In the genomic region with DNA sequence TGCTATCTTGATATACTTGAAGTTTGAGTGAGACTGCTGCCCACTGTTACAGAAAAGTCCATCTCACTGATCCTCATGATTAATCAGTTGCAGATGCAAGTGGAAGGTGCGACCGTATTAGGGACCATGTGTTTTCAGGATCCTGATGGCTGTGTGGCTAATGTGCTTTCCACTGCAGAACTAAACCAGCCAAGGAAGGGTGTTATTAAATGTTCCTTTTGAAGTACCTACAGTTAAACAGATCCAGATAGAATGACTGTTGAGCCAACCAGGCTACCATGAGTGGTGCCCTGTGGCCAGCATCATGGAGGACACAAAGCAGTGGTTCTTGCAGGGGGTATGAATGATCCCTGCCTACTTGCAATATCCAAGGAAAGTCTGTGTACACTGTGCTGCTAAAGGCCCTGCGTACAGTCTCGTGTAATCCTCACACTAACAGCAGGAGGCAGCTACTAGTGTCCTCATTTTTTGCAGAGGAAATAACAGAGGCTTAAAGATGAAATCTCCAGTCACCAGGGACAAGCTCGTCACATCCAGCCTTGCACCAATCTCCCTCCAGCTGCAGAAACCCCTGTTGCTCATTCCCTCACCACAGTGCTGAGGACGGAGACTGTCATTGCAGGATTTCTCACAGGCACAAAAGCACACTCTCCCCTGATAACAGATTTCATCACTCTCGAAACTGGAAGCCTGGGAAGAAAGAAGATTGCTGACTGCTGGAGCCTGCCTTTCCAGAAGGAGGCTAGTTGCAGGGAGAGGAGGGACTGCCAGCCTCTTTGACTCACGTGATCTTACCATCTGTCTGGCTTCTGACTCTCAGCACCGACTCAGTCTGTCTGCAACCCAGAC, we compare ENCODE assay signal across 8 mouse cellular contexts. TPM values are rescaled to one million over a fixed set of nuclear protein-coding genes. Genes with fewer than 3 reads are reported as not detected.
DNase-seq lines count a peak whose midpoint lies in the region; ATAC-seq lines count a peak whose summit lies in the region.

No protein-coding gene starts in this region.

- 38% methylated on average over 9 of the region's 9 CpGs for WGBS in midbrain, embryonic 15.5 days

- peak; percentile 64 for ATAC-seq in midbrain, embryonic 15.5 days (replicated peaks)
- ATAC-seq in erythroblast, adult 5-6 weeks (replicated peaks; ENCODE audit: low FRiP score, poor library complexity, severe bottlenecking) = no peak

- peak; percentile 32 for DNase-seq in adrenal gland, adult 8-10 months
- DNase-seq in adrenal gland, postnatal 36 days = no peak
- peak; percentile 27 for DNase-seq in cerebellum, adult 8-10 months
- peak; percentile 60 to 69 for DNase-seq in heart, adult 9 months (ENCODE audit: low spot score in 2 of 2)
- DNase-seq in layer of hippocampus, adult 8-10 months (ENCODE audit: low spot score in 2 of 2) = peak; percentile 52 to 56
- no peak for DNase-seq in urinary bladder, postnatal 14 days (ENCODE audit: low spot score)

- peak overlapping the region; percentile 72 for H3K27ac ChIP-seq in midbrain, embryonic 15.5 days

- H3K4me3 ChIP-seq in midbrain, embryonic 15.5 days = no peak overlapping the region

- H3K36me3 ChIP-seq in midbrain, embryonic 15.5 days (replicated peaks) = no peaks in the 10 kb centered on the region

- no peaks in the 10 kb centered on the region for H3K27me3 ChIP-seq in midbrain, embryonic 15.5 days (replicated peaks)

- no peak overlapping the region for H3K9ac ChIP-seq in midbrain, embryonic 15.5 days

- H3K4me1 ChIP-seq in midbrain, embryonic 15.5 days = peaks cover 21% of the 10 kb centered on the region

- H3K9me3 ChIP-seq in midbrain, embryonic 15.5 days = no peaks in the 10 kb centered on the region

- 0 out of 2 replicates have a peak overlapping the region, but pooled peaks have one; percentile 3 for H3K4me2 ChIP-seq in midbrain, embryonic 15.5 days

RNA-seq across cellular contexts. Expression of a gene that starts 25.9 kb away (rescaled TPM):
- total RNA-seq in adrenal gland, adult 8-10 months (2022) = 10 to 100 TPM in 3 of 4 experiments, 1 to 10 TPM in 1; 8.8 to 57.0 (median 24.5) TPM
- 10 to 100 TPM; 33.4 to 51.6 TPM for total RNA-seq in adrenal gland, postnatal 36 days (2021)
- total RNA-seq in layer of hippocampus, adult 8-10 months (2022) = 10 to 100 TPM in 2 of 4 experiments, 1 to 10 TPM in 2; 8.8 to 10.6 (median 10.1) TPM
- 9.6 and 10.3 TPM in 2 replicates for polyA plus RNA-seq in midbrain, embryonic 15.5 days (2015; fragmentation: Nextera tagmentation; extraction: Ambion mirVana)
- total RNA-seq in erythroblast, adult 5-6 weeks (2015; ENCODE audit: low replicate concordance) = 0.38 TPM in 1 of 2 replicates, not detected in the other
- total RNA-seq in erythroblast, adult 5-6 weeks (2017; ENCODE audit: low replicate concordance) = 1.7 and 4.0 TPM in 2 replicates

Comparison
In these comparisons a context has a peak if more than half of its experiments do, and no peak if none do; other contexts are left out.
1. DNase-seq: peak in adrenal gland, adult 8-10 months (single experiment), cerebellum, adult 8-10 months (single experiment), heart, adult 9 months (2 of 2) and layer of hippocampus, adult 8-10 months (2 of 2); none in adrenal gland, postnatal 36 days (0 of 2) and urinary bladder, postnatal 14 days (single experiment).